Mouse (Mus musculus) forebrain, postnatal 0 days (tissue): ENCODE measurements around the gene Zfp324. TPM values are rescaled to one million over a fixed set of nuclear protein-coding genes. Genes with fewer than 3 reads are reported as not detected.

Experiments
- ATAC-seq: fragments of 200-750 bp; cut with Nextera tagmentation; 2 replicates; pipeline ENCODE4 v1.8.0; 2017; ENCODE audit warnings: mild to moderate bottlenecking, moderate library complexity
- DNase-seq: peaks from one replicate; pipeline ENCODE4 v3.0.0-alpha.2; 2015
- H3K27ac ChIP-seq: fragments of 300-500 bp; sonication (generic); 2 replicates; pipeline ENCODE4 v1.5.1; 2014; ENCODE audit warnings: low read depth, mild to moderate bottlenecking, antibody characterized with exemption, low read length, moderate library complexity, mixed read lengths
- H3K27me3 ChIP-seq: fragments of 300-500 bp; sonication (generic); 2 replicates; pipeline ENCODE4 v1.6.1; 2014; ENCODE audit warnings: mild to moderate bottlenecking, low read length, mixed read lengths; ENCODE audit not compliant: insufficient read depth
- H3K36me3 ChIP-seq: fragments of 300-500 bp; sonication (generic); 2 replicates; pipeline ENCODE4 v1.6.1; 2014; ENCODE audit warnings: mild to moderate bottlenecking, moderate library complexity; ENCODE audit not compliant: insufficient read depth
- H3K4me1 ChIP-seq: fragments of 300-500 bp; sonication (generic); 2 replicates; pipeline ENCODE4 v1.6.1; 2014; ENCODE audit warnings: antibody characterized with exemption; ENCODE audit not compliant: insufficient read depth
- H3K4me2 ChIP-seq: fragments of 300-500 bp; sonication (generic); 2 replicates; pipeline ENCODE4 v1.6.1; 2014; ENCODE audit warnings: low read depth, mild to moderate bottlenecking, moderate library complexity
- H3K4me3 ChIP-seq: fragments of 300-500 bp; sonication (generic); 2 replicates; pipeline ENCODE4 v1.5.1; 2014; ENCODE audit warnings: low read depth, low read length, mixed read lengths
- H3K9ac ChIP-seq: fragments of 300-500 bp; sonication (generic); 2 replicates; pipeline ENCODE4 v1.6.1; 2014; ENCODE audit warnings: mild to moderate bottlenecking
- H3K9me3 ChIP-seq: fragments of 300-500 bp; sonication (generic); 2 replicates; pipeline ENCODE4 v1.6.1; 2016; ENCODE audit warnings: low read length
- CTCF ChIP-seq: sonication (generic); IDR thresholded peaks from 2 replicates; pipeline ENCODE4 v1.5.1; 2016; ENCODE audit warnings: antibody characterized with exemption, control low read depth, low read depth
- WGBS: fragments of 180-500 bp; shearing (Covaris S2); extraction: QIAGEN DNeasy Blood & Tissue Kit; methylation state at CpG from one replicate; pipeline ENCODE4 v1.1.7; 2014; 5-methylcytosine and 5-hydroxymethylcytosine counted together
- polyA plus RNA-seq: library from polyadenylated mRNA; unstranded; fragments of >200 nt; fragmentation: Nextera tagmentation; extraction: Ambion mirVana; gene quantifications from 2 replicates; pipeline ENCODE4 v1.2.1, GENCODE M21; 2015
- total RNA-seq: library from RNA; depleted of rRNA; stranded (reverse); fragments of >200 nt; gene quantifications from 2 replicates; pipeline ENCODE4 v1.2.3, GENCODE M21; 2014

The Zfp324 gene
- total and polyA plus RNA-seq, 2 experiments from 2014 or later, result 8.8 to 32.9 TPM

- no peak for DNase-seq
- WGBS, result under 1% methylated on average over 29 of the region's 29 CpGs
- Histone ChIP-seq H3K9me3 (no peaks in the 10 kb centered on the region), H3K27me3 (no peaks in the 10 kb centered on the region), H3K4me2 (peak overlapping the region; percentile 95), H3K4me3 (peak overlapping the region; percentile 92), H3K9ac (peak overlapping the region; percentile 93), H3K4me1 (peaks cover 10% of the 10 kb centered on the region), H3K36me3 (peaks cover 24% of the 10 kb centered on the region), H3K27ac (peak overlapping the region; percentile 86)
- peak; percentile 21 for ATAC-seq
- TF ChIP-seq CTCF, result no peak
Observed at GRCm38 (mm10) chr7:12966104-12966845, 637 bp downstream of the Zfp324 start.

GRCm38 (mm10) chr7:12970906-12971305, 5.3 kb downstream of the Zfp324 start:
- TF ChIP-seq CTCF, result no peak
- Histone ChIP-seq H3K36me3 (peaks cover 32% of the 10 kb centered on the region), H3K9me3 (no peaks in the 10 kb centered on the region), H3K4me2 (no peak overlapping the region), H3K27ac (no peak overlapping the region), H3K4me1 (peaks cover 10% of the 10 kb centered on the region), H3K27me3 (no peaks in the 10 kb centered on the region), H3K4me3 (no peak overlapping the region), H3K9ac (no peak overlapping the region)
- WGBS, result 96% methylated on average over 25 of the region's 25 CpGs
- ATAC-seq (no peak), DNase-seq (no peak)

DNA sequence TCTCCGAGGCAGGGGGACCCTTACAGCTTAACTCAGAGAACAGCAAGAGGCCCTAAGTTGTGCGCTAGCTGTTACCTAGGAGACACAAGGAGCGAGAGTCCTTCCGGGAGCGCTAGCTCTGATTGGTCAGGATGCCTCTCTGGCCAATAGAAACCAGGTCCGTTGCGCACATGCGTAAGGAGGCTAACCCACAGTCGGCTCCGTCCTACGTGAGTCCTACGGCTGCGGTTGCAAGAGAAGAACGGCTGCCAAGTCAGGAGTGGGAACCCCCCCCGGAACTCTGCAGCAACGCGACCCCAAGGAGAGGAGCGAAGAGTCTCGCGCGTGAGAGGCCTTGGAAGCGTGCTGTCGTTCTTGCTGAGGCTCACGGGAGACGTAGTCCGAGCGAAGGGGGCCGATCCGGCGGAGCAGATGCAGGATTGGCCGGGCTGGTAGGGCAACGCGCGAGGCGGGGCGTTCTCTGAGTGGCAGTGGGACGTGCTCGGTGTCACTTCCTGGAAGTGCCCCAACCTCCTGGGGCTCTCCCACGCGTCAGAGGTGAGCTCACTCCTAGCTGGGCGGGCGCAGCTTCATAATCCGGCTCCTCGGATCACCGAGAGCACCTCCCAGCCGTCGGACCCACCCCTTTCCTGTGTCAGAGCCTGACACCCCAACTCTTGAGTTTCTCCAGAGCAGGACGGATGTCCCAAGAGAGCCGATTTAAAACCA, 12.2 kb downstream of the Zfp324 start, which contains the start of gene Zfp446:
TSS of gene Zfp446 (plus strand) at position 167 of the 708 bp plus-strand sequence.
- Histone ChIP-seq H3K9me3 (no peaks in the 10 kb centered on the region), H3K9ac (peak within 1 kb of the TSS; percentile 60), H3K36me3 (0 out of 2 replicates have a peak, but pooled peaks cover 3% of the 10 kb centered on the region), H3K4me2 (peak within 1 kb of the TSS; percentile 60), H3K27me3 (no peaks in the 10 kb centered on the region), H3K4me1 (peaks cover 13% of the 10 kb centered on the region; the same call in 1 of the 2 replicates), H3K4me3 (peak within 1 kb of the TSS; percentile 50), H3K27ac (peak within 1 kb of the TSS; percentile 86)
- DNase-seq, result peak; percentile 99
- peak; percentile 97 for ATAC-seq
- TF ChIP-seq CTCF, result no peak
- WGBS, result 1% methylated on average over 49 of the region's 49 CpGs

DNA sequence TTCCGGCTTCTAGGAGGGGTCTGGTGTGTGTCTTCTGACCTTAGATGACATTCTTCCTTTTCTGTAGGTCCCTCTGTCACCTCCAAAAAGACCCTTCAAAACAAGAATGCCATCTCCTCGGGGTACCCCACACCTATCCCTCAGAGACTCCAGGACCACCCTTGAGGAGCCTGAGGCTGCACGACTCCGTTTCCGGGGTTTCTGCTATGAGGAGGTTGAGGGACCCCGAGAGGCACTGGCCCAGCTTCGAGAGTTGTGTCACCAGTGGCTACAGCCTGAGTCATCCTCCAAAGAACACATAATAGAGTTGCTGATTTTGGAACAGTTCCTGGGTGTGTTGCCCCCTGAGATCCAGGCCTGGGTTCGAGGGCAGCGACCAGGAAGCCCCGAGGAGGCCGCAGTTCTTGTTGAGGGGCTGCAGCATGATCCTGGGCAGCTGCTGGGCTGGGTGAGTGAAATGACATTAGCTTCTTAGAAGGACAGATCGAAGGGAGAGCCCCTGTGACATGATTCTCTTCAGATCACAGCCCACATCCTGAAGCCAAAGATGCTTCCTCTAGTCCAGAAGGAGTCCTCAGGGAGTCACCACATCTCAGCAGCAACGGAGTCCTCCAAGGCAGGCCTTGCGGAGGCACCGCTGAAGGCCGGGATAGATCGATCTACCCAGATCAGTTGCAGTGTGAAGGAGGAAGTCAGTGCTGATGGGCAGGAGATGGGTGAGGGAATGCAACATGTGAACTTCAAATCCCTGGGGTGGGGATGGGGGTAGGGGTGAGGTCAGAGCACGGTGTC, 13.5 kb downstream of the Zfp324 start:
- Histone ChIP-seq H3K4me3 (no peak overlapping the region), H3K36me3 (0 out of 2 replicates have a peak, but pooled peaks cover 3% of the 10 kb centered on the region), H3K9ac (0 out of 2 replicates have a peak overlapping the region, but pooled peaks have one; percentile 60), H3K9me3 (no peaks in the 10 kb centered on the region), H3K27ac (peak overlapping the region; percentile 86), H3K27me3 (no peaks in the 10 kb centered on the region), H3K4me1 (peaks cover 13% of the 10 kb centered on the region; the same call in 1 of the 2 replicates), H3K4me2 (peak overlapping the region; percentile 60)
- TF ChIP-seq CTCF, result no peak
- DNase-seq, result no peak
- WGBS, result 92% methylated on average over 18 of the region's 18 CpGs
- ATAC-seq, result no peak

- no peaks in the 10 kb centered on the region for H3K9me3 ChIP-seq
- H3K27ac ChIP-seq, result no peak overlapping the region
- peaks cover 13% of the 10 kb centered on the region; the same call in 1 of the 2 replicates for H3K4me1 ChIP-seq
- H3K9ac ChIP-seq, result no peak overlapping the region
- TF ChIP-seq CTCF, result no peak
- H3K27me3 ChIP-seq, result no peaks in the 10 kb centered on the region
- no peak overlapping the region for H3K4me2 ChIP-seq
- 0 out of 2 replicates have a peak, but pooled peaks cover 3% of the 10 kb centered on the region for H3K36me3 ChIP-seq
- no peak for DNase-seq
- H3K4me3 ChIP-seq, result no peak overlapping the region
- ATAC-seq, result no peak
- WGBS, result 89% methylated on average over 6 of the region's 6 CpGs
Observed at GRCm38 (mm10) chr7:12979776-12980175, 14.1 kb downstream of the Zfp324 start.

- no peak overlapping the region for H3K9ac ChIP-seq
- H3K27ac ChIP-seq, result no peak overlapping the region
- peaks cover 13% of the 10 kb centered on the region; the same call in 1 of the 2 replicates for H3K4me1 ChIP-seq
- ATAC-seq (no peak), DNase-seq (no peak)
- H3K4me2 ChIP-seq, result no peak overlapping the region
- H3K27me3 ChIP-seq, result no peaks in the 10 kb centered on the region
- WGBS, result 89% methylated on average over 7 of the region's 7 CpGs
- no peaks in the 10 kb centered on the region for H3K9me3 ChIP-seq
- H3K4me3 ChIP-seq, result no peak overlapping the region
- H3K36me3 ChIP-seq, result 0 out of 2 replicates have a peak, but pooled peaks cover 3% of the 10 kb centered on the region
- TF ChIP-seq CTCF, result no peak
Observed at GRCm38 (mm10) chr7:12980291-12980690, 14.7 kb downstream of the Zfp324 start.
